Mouse (Mus musculus): ENCODE measurements at regions not wholly inside any gene's neighbourhood (a gene's known extent, or its start where the extent isn't known, plus 50 kb on each side); places are given as distances from the start of the nearest gene placed in this dataset.

GRCm38 (mm10) chr3:21816968-21817858, 259.2 kb upstream of the Tbl1xr1 start:
- H3K9me3 ChIP-seq: no peaks in the 10 kb centered on the region
- peaks cover 3% of the 10 kb centered on the region; the same call in 1 of the 2 replicates for H3K4me1 ChIP-seq
- no peak for ATAC-seq (ENCODE audit: low FRiP score, low read depth)
- 45% methylated on average over 4 of the region's 4 CpGs for WGBS
- H3K27ac ChIP-seq (replicated peaks): no peak overlapping the region
- H3K4me2 ChIP-seq (replicated peaks): no peak overlapping the region
- no peaks in the 10 kb centered on the region for H3K36me3 ChIP-seq
- H3K9ac ChIP-seq (replicated peaks): no peak overlapping the region
- no peak overlapping the region for H3K4me3 ChIP-seq
- no peaks in the 10 kb centered on the region for H3K27me3 ChIP-seq

GRCm38 (mm10) chr3:21819030-21819429, 257.4 kb upstream of the Tbl1xr1 start:
- no peak overlapping the region for H3K4me3 ChIP-seq
- no peak overlapping the region for H3K27ac ChIP-seq (replicated peaks)
- H3K36me3 ChIP-seq: no peaks in the 10 kb centered on the region
- WGBS: 64% methylated on average over 4 of the region's 4 CpGs
- no peak for ATAC-seq (ENCODE audit: low FRiP score, low read depth)
- no peaks in the 10 kb centered on the region for H3K27me3 ChIP-seq
- H3K9me3 ChIP-seq: no peaks in the 10 kb centered on the region
- no peak overlapping the region for H3K4me2 ChIP-seq (replicated peaks)
- no peak overlapping the region for H3K9ac ChIP-seq (replicated peaks)
- peaks cover 6% of the 10 kb centered on the region; the same call in 1 of the 2 replicates for H3K4me1 ChIP-seq

- Histone ChIP-seq H3K4me1 (peaks cover 12% of the 10 kb centered on the region), H3K36me3 (no peaks in the 10 kb centered on the region), H3K27me3 (no peaks in the 10 kb centered on the region), H3K4me2 (replicated peaks) (no peak overlapping the region), H3K27ac (replicated peaks) (no peak overlapping the region), H3K9me3 (no peaks in the 10 kb centered on the region), H3K9ac (replicated peaks) (no peak overlapping the region), H3K4me3 (no peak overlapping the region)
- no peak for ATAC-seq (ENCODE audit: low FRiP score, low read depth)
- 76% methylated on average over 3 of the region's 3 CpGs for WGBS
Observed at GRCm38 (mm10) chr3:21820051-21820598, 256.3 kb upstream of the Tbl1xr1 start.

- H3K4me3 ChIP-seq: no peak overlapping the region
- H3K9me3 ChIP-seq: no peaks in the 10 kb centered on the region
- no peak overlapping the region for H3K27ac ChIP-seq (replicated peaks)
- WGBS: 78% methylated on average over 4 of the region's 4 CpGs
- no peaks in the 10 kb centered on the region for H3K27me3 ChIP-seq
- peaks cover 10% of the 10 kb centered on the region for H3K4me1 ChIP-seq
- ATAC-seq (ENCODE audit: low FRiP score, low read depth): no peak
- H3K4me2 ChIP-seq (replicated peaks): no peak overlapping the region
- no peaks in the 10 kb centered on the region for H3K36me3 ChIP-seq
- H3K9ac ChIP-seq (replicated peaks): no peak overlapping the region
Observed at GRCm38 (mm10) chr3:21822675-21823074, 253.8 kb upstream of the Tbl1xr1 start.

GRCm38 (mm10) chr3:21823331-21823730, 253.1 kb upstream of the Tbl1xr1 start:
- ATAC-seq (ENCODE audit: low FRiP score, low read depth): no peak
- no peak overlapping the region for H3K9ac ChIP-seq (replicated peaks)
- no peaks in the 10 kb centered on the region for H3K36me3 ChIP-seq
- WGBS: 83% methylated on average over 4 of the region's 4 CpGs
- no peaks in the 10 kb centered on the region for H3K9me3 ChIP-seq
- peaks cover 10% of the 10 kb centered on the region for H3K4me1 ChIP-seq
- no peak overlapping the region for H3K4me3 ChIP-seq
- no peaks in the 10 kb centered on the region for H3K27me3 ChIP-seq
- no peak overlapping the region for H3K4me2 ChIP-seq (replicated peaks)
- no peak overlapping the region for H3K27ac ChIP-seq (replicated peaks)

GRCm38 (mm10) chr3:21824101-21824880, 252.2 kb upstream of the Tbl1xr1 start:
- peak overlapping the region; percentile 22 for H3K4me2 ChIP-seq (replicated peaks)
- peak; percentile 74 for ATAC-seq (ENCODE audit: low FRiP score, low read depth)
- WGBS: 38% methylated on average over 8 of the region's 8 CpGs
- no peaks in the 10 kb centered on the region for H3K36me3 ChIP-seq
- no peaks in the 10 kb centered on the region for H3K9me3 ChIP-seq
- H3K27ac ChIP-seq (replicated peaks): no peak overlapping the region
- no peaks in the 10 kb centered on the region for H3K27me3 ChIP-seq
- no peak overlapping the region for H3K9ac ChIP-seq (replicated peaks)
- H3K4me1 ChIP-seq: peaks cover 10% of the 10 kb centered on the region
- no peak overlapping the region for H3K4me3 ChIP-seq

GRCm38 (mm10) chr3:21824913-21825610, 251.4 kb upstream of the Tbl1xr1 start:
- no peak for ATAC-seq (ENCODE audit: low FRiP score, low read depth)
- no peaks in the 10 kb centered on the region for H3K27me3 ChIP-seq
- no peaks in the 10 kb centered on the region for H3K9me3 ChIP-seq
- H3K36me3 ChIP-seq: no peaks in the 10 kb centered on the region
- H3K4me3 ChIP-seq: no peak overlapping the region
- no peak overlapping the region for H3K9ac ChIP-seq (replicated peaks)
- H3K27ac ChIP-seq (replicated peaks): no peak overlapping the region
- H3K4me1 ChIP-seq: peaks cover 10% of the 10 kb centered on the region
- H3K4me2 ChIP-seq (replicated peaks): no peak overlapping the region
- 91% methylated on average over 5 of the region's 5 CpGs for WGBS

GRCm38 (mm10) chr3:21827656-21828055, 248.8 kb upstream of the Tbl1xr1 start:
- Histone ChIP-seq H3K27ac (replicated peaks) (no peak overlapping the region), H3K4me2 (replicated peaks) (no peak overlapping the region), H3K4me3 (no peak overlapping the region), H3K9me3 (no peaks in the 10 kb centered on the region), H3K4me1 (peaks cover 10% of the 10 kb centered on the region), H3K9ac (replicated peaks) (no peak overlapping the region), H3K36me3 (no peaks in the 10 kb centered on the region), H3K27me3 (no peaks in the 10 kb centered on the region)
- ATAC-seq (ENCODE audit: low FRiP score, low read depth): no peak

GRCm38 (mm10) chr3:21833111-21833510, 243.3 kb upstream of the Tbl1xr1 start:
- Histone ChIP-seq H3K4me2 (replicated peaks) (no peak overlapping the region), H3K36me3 (no peaks in the 10 kb centered on the region), H3K27ac (replicated peaks) (no peak overlapping the region), H3K27me3 (no peaks in the 10 kb centered on the region), H3K9ac (replicated peaks) (no peak overlapping the region), H3K4me1 (no peaks in the 10 kb centered on the region), H3K9me3 (no peaks in the 10 kb centered on the region), H3K4me3 (no peak overlapping the region)
- ATAC-seq (ENCODE audit: low FRiP score, low read depth): no peak
- 96% methylated on average over 12 of the region's 12 CpGs for WGBS

- Histone ChIP-seq H3K36me3 (no peaks in the 10 kb centered on the region), H3K4me3 (no peak overlapping the region), H3K9me3 (no peaks in the 10 kb centered on the region), H3K9ac (replicated peaks) (no peak overlapping the region), H3K4me1 (peaks cover 3% of the 10 kb centered on the region; the same call in 1 of the 2 replicates), H3K27me3 (no peaks in the 10 kb centered on the region), H3K27ac (replicated peaks) (no peak overlapping the region), H3K4me2 (replicated peaks) (no peak overlapping the region)
- ATAC-seq (ENCODE audit: low FRiP score, low read depth): no peak
- 88% methylated on average over 1 of the region's 1 CpGs for WGBS
Observed at GRCm38 (mm10) chr3:21835526-21835925, 240.9 kb upstream of the Tbl1xr1 start.

- no peak overlapping the region for H3K4me3 ChIP-seq
- 85% methylated on average over 4 of the region's 4 CpGs for WGBS
- H3K4me1 ChIP-seq: peaks cover 14% of the 10 kb centered on the region
- H3K27ac ChIP-seq (replicated peaks): no peak overlapping the region
- no peaks in the 10 kb centered on the region for H3K9me3 ChIP-seq
- no peak overlapping the region for H3K9ac ChIP-seq (replicated peaks)
- no peak for ATAC-seq (ENCODE audit: low FRiP score, low read depth)
- no peak overlapping the region for H3K4me2 ChIP-seq (replicated peaks)
- H3K36me3 ChIP-seq: no peaks in the 10 kb centered on the region
- no peaks in the 10 kb centered on the region for H3K27me3 ChIP-seq
Observed at GRCm38 (mm10) chr3:21837297-21837946, 239.0 kb upstream of the Tbl1xr1 start.
